Mouse (Mus musculus): ENCODE measurements around the gene Arsg. TPM values are rescaled to one million over a fixed set of nuclear protein-coding genes. Genes with fewer than 3 reads are reported as not detected.

Arsg gene
- polyA plus RNA-seq, 1 experiment from 2014 or later: 3.6 TPM

- ATAC-seq (replicated peaks; ENCODE audit: extremely low read depth, insufficient read depth, low FRiP score): peak; percentile 37; the same call in 1 of the 2 replicates
- Histone ChIP-seq H3K27ac (ENCODE audit: low read length) (no peak overlapping the region), H3K9me3 (replicated peaks; ENCODE audit: control insufficient read depth, low read length) (no peaks in the 10 kb centered on the region), H3K36me3 (ENCODE audit: control insufficient read depth, insufficient read depth) (peaks cover 3% of the 10 kb centered on the region), H3K4me2 (ENCODE audit: low read depth, low read length) (no peak overlapping the region), H3K4me1 (ENCODE audit: control insufficient read depth, insufficient read depth, low read length) (peaks cover 25% of the 10 kb centered on the region), H3K4me3 (ENCODE audit: low read length) (no peak overlapping the region), H3K9ac (ENCODE audit: low read length) (no peak overlapping the region), H3K27me3 (ENCODE audit: control insufficient read depth, insufficient read depth, low read length) (no peaks in the 10 kb centered on the region)
- 47% methylated on average over 8 of the region's 8 CpGs for WGBS
These were observed 116.8 kb downstream of the Arsg start for GRCm38 (mm10) chr11:109590012-109590411.

DNA sequence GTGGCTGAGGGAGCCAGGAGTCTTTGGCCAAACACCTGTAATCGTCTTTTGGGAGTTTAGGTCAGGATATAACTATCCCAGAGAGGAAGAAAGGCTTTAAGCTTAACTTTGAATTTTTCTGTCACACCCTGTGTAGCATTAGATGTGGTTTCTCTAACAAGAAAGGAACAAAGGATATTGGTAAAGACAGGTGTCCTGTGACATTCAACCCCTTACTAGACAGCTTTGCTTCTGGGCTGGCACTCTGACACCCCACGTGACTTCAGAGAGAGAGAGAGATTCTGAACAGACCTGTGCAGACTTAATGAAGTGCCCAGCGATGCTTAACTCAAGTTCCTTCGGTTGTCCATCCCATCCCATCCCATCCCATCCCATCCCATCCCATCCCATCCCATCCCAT lies 118.3 kb downstream of the Arsg start:
- no peak overlapping the region for H3K4me2 ChIP-seq (ENCODE audit: low read depth, low read length)
- H3K9ac ChIP-seq (ENCODE audit: low read length): no peak overlapping the region
- ATAC-seq (replicated peaks; ENCODE audit: extremely low read depth, insufficient read depth, low FRiP score): no peak
- H3K36me3 ChIP-seq (ENCODE audit: control insufficient read depth, insufficient read depth): peaks cover 13% of the 10 kb centered on the region
- peaks cover 23% of the 10 kb centered on the region for H3K4me1 ChIP-seq (ENCODE audit: control insufficient read depth, insufficient read depth, low read length)
- WGBS: 81% methylated on average over 4 of the region's 4 CpGs
- no peak overlapping the region for H3K4me3 ChIP-seq (ENCODE audit: low read length)
- no peak overlapping the region for H3K27ac ChIP-seq (ENCODE audit: low read length)
- no peaks in the 10 kb centered on the region for H3K9me3 ChIP-seq (replicated peaks; ENCODE audit: control insufficient read depth, low read length)
- no peaks in the 10 kb centered on the region for H3K27me3 ChIP-seq (ENCODE audit: control insufficient read depth, insufficient read depth, low read length)

GRCm38 (mm10) chr11:109593200-109593981 lies 120.2 kb downstream of the Arsg start:
- Histone ChIP-seq H3K4me1 (ENCODE audit: control insufficient read depth, insufficient read depth, low read length) (peaks cover 10% of the 10 kb centered on the region), H3K4me2 (ENCODE audit: low read depth, low read length) (no peak overlapping the region), H3K27me3 (ENCODE audit: control insufficient read depth, insufficient read depth, low read length) (no peaks in the 10 kb centered on the region), H3K27ac (ENCODE audit: low read length) (peak overlapping the region; percentile 26; the same call in 1 of the 2 replicates), H3K9ac (ENCODE audit: low read length) (no peak overlapping the region), H3K9me3 (replicated peaks; ENCODE audit: control insufficient read depth, low read length) (no peaks in the 10 kb centered on the region), H3K4me3 (ENCODE audit: low read length) (no peak overlapping the region), H3K36me3 (ENCODE audit: control insufficient read depth, insufficient read depth) (peaks cover 18% of the 10 kb centered on the region)
- WGBS: 40% methylated on average over 6 of the region's 6 CpGs
- 0 out of 2 replicates have a peak, but pooled peaks have one; percentile 8 for ATAC-seq (replicated peaks; ENCODE audit: extremely low read depth, insufficient read depth, low FRiP score)

GRCm38 (mm10) chr11:109594761-109595160 lies 121.6 kb downstream of the Arsg start:
- Histone ChIP-seq H3K4me2 (ENCODE audit: low read depth, low read length) (no peak overlapping the region), H3K9ac (ENCODE audit: low read length) (no peak overlapping the region), H3K4me1 (ENCODE audit: control insufficient read depth, insufficient read depth, low read length) (peaks cover 7% of the 10 kb centered on the region), H3K4me3 (ENCODE audit: low read length) (no peak overlapping the region), H3K36me3 (ENCODE audit: control insufficient read depth, insufficient read depth) (peaks cover 23% of the 10 kb centered on the region), H3K27ac (ENCODE audit: low read length) (no peak overlapping the region), H3K9me3 (replicated peaks; ENCODE audit: control insufficient read depth, low read length) (no peaks in the 10 kb centered on the region), H3K27me3 (ENCODE audit: control insufficient read depth, insufficient read depth, low read length) (no peaks in the 10 kb centered on the region)
- ATAC-seq (replicated peaks; ENCODE audit: extremely low read depth, insufficient read depth, low FRiP score): no peak
- 80% methylated on average over 8 of the region's 8 CpGs for WGBS

- Histone ChIP-seq H3K4me3 (ENCODE audit: low read length) (no peak overlapping the region), H3K4me1 (ENCODE audit: control insufficient read depth, insufficient read depth, low read length) (no peaks in the 10 kb centered on the region), H3K9me3 (replicated peaks; ENCODE audit: control insufficient read depth, low read length) (no peaks in the 10 kb centered on the region), H3K9ac (ENCODE audit: low read length) (no peak overlapping the region), H3K27ac (ENCODE audit: low read length) (no peak overlapping the region), H3K36me3 (ENCODE audit: control insufficient read depth, insufficient read depth) (peaks cover 43% of the 10 kb centered on the region), H3K4me2 (ENCODE audit: low read depth, low read length) (no peak overlapping the region), H3K27me3 (ENCODE audit: control insufficient read depth, insufficient read depth, low read length) (no peaks in the 10 kb centered on the region)
- 82% methylated on average over 12 of the region's 12 CpGs for WGBS
- no peak for ATAC-seq (replicated peaks; ENCODE audit: extremely low read depth, insufficient read depth, low FRiP score)
These were observed 125.8 kb downstream of the Arsg start for GRCm38 (mm10) chr11:109598778-109599570.

GRCm38 (mm10) chr11:109607600-109607999 lies 134.4 kb downstream of the Arsg start:
- no peak overlapping the region for H3K4me3 ChIP-seq (ENCODE audit: low read length)
- H3K4me2 ChIP-seq (ENCODE audit: low read depth, low read length): no peak overlapping the region
- ATAC-seq (replicated peaks; ENCODE audit: extremely low read depth, insufficient read depth, low FRiP score): no peak
- H3K4me1 ChIP-seq (ENCODE audit: control insufficient read depth, insufficient read depth, low read length): peaks cover 28% of the 10 kb centered on the region
- H3K27me3 ChIP-seq (ENCODE audit: control insufficient read depth, insufficient read depth, low read length): no peaks in the 10 kb centered on the region
- WGBS: 84% methylated on average over 6 of the region's 6 CpGs
- H3K9me3 ChIP-seq (replicated peaks; ENCODE audit: control insufficient read depth, low read length): no peaks in the 10 kb centered on the region
- no peak overlapping the region for H3K27ac ChIP-seq (ENCODE audit: low read length)
- no peak overlapping the region for H3K9ac ChIP-seq (ENCODE audit: low read length)
- peaks cover 8% of the 10 kb centered on the region for H3K36me3 ChIP-seq (ENCODE audit: control insufficient read depth, insufficient read depth)

GRCm38 (mm10) chr11:109608976-109609625 lies 135.9 kb downstream of the Arsg start:
- Histone ChIP-seq H3K4me2 (ENCODE audit: low read depth, low read length) (0 out of 2 replicates have a peak overlapping the region, but pooled peaks have one; percentile 14), H3K27ac (ENCODE audit: low read length) (peak overlapping the region; percentile 40; the same call in 1 of the 2 replicates), H3K4me3 (ENCODE audit: low read length) (no peak overlapping the region), H3K9me3 (replicated peaks; ENCODE audit: control insufficient read depth, low read length) (no peaks in the 10 kb centered on the region), H3K4me1 (ENCODE audit: control insufficient read depth, insufficient read depth, low read length) (peaks cover 28% of the 10 kb centered on the region), H3K9ac (ENCODE audit: low read length) (no peak overlapping the region), H3K36me3 (ENCODE audit: control insufficient read depth, insufficient read depth) (0 out of 2 replicates have a peak, but pooled peaks cover 2% of the 10 kb centered on the region), H3K27me3 (ENCODE audit: control insufficient read depth, insufficient read depth, low read length) (no peaks in the 10 kb centered on the region)
- 53% methylated on average over 6 of the region's 6 CpGs for WGBS
- ATAC-seq (replicated peaks; ENCODE audit: extremely low read depth, insufficient read depth, low FRiP score): no peak

- Histone ChIP-seq H3K27me3 (ENCODE audit: control insufficient read depth, insufficient read depth, low read length) (no peaks in the 10 kb centered on the region), H3K27ac (ENCODE audit: low read length) (peak overlapping the region; percentile 88), H3K36me3 (ENCODE audit: control insufficient read depth, insufficient read depth) (no peaks in the 10 kb centered on the region), H3K4me1 (ENCODE audit: control insufficient read depth, insufficient read depth, low read length) (peaks cover 28% of the 10 kb centered on the region), H3K9me3 (replicated peaks; ENCODE audit: control insufficient read depth, low read length) (no peaks in the 10 kb centered on the region), H3K9ac (ENCODE audit: low read length) (peak overlapping the region; percentile 87), H3K4me2 (ENCODE audit: low read depth, low read length) (peak overlapping the region; percentile 84), H3K4me3 (ENCODE audit: low read length) (peak overlapping the region; percentile 81)
- ATAC-seq (replicated peaks; ENCODE audit: extremely low read depth, insufficient read depth, low FRiP score): no peak
- 23% methylated on average over 9 of the region's 9 CpGs for WGBS
These were observed 137.0 kb downstream of the Arsg start for GRCm38 (mm10) chr11:109610046-109610794.

Data from heart, embryonic 16.5 days (tissue).